8 mouse cellular contexts compared by ENCODE assay signal in the genomic region with DNA sequence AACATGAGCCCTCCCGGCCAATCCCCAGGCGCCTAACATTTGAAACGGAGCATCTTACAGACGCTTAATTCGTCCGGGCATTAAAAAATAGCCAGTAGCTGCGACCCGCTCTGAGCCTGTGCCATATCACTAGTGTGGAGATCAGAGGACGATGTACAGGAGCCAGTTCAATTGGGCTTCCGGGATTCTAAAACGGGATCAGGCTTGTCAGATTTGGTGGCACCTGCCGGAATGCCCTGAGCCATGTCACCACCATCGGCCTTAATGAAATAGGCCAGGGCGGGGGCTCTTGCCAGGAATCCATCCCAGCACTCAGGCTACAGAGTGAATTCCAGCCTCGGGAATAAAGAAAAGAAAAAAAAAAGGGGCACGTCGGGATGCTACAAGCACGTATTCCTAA. TPM values are rescaled to one million over a fixed set of nuclear protein-coding genes. Genes with fewer than 3 reads are reported as not detected.
DNase-seq lines count a peak whose midpoint lies in the region; ATAC-seq and TF ChIP-seq lines count a peak whose summit lies in the region.

No protein-coding gene starts in this region.

- no peaks in the 10 kb centered on the region for H3K27me3 ChIP-seq in kidney, embryonic 14.5 days (ENCODE audit: control insufficient read depth, insufficient read depth, low read length)
- no peaks in the 10 kb centered on the region for H3K27me3 ChIP-seq in forebrain, embryonic 16.5 days (replicated peaks; ENCODE audit: control insufficient read depth, insufficient read depth, low read length)
- H3K27me3 ChIP-seq in limb, embryonic 14.5 days (ENCODE audit: control insufficient read depth, insufficient read depth, low read length): no peaks in the 10 kb centered on the region
- H3K27me3 ChIP-seq in small intestine, adult 2 months (ENCODE audit: control insufficient read depth, insufficient read depth, low read length): no peaks in the 10 kb centered on the region

- no peak for DNase-seq in kidney, adult 11 months
- peak; percentile 34 for DNase-seq in ZHBTc4 (ENCODE audit: low read depth, low spot score)
- no peak for DNase-seq in limb, embryonic 14.5 days (ENCODE audit: low spot score)
- DNase-seq in ovary, adult 18-20 months (ENCODE audit: low spot score): no peak
- DNase-seq in left cerebral cortex, postnatal 10 days (ENCODE audit: extremely low spot score in 1 of 2, low spot score in 2 of 2): no peak

- peak overlapping the region; percentile 39 for H3K4me3 ChIP-seq in kidney, embryonic 14.5 days (ENCODE audit: low read length)
- H3K4me3 ChIP-seq in forebrain, embryonic 16.5 days (replicated peaks; ENCODE audit: low read length): peak overlapping the region; percentile 42
- H3K4me3 ChIP-seq in limb, embryonic 14.5 days (replicated peaks; ENCODE audit: low read length): peak overlapping the region; percentile 43
- peak overlapping the region; percentile 56 for H3K4me3 ChIP-seq in small intestine, adult 2 months (ENCODE audit: low read depth, low read length)

- intact Hi-C loops in left cerebral cortex, postnatal 10 days (cut with DNase I): no loop called here

- TF ChIP-seq POLR2A in limb, embryonic 14.5 days (IDR thresholded peaks at IDR 0.05; ENCODE audit: borderline replicate concordance, extremely low read depth, insufficient read depth, insufficient read length): no peak
- TF ChIP-seq POLR2A in small intestine, adult 2 months (IDR thresholded peaks at IDR 0.05; ENCODE audit: low read depth, low read length): no peak

- WGBS in kidney, embryonic 14.5 days: 36% methylated on average over 18 of the region's 18 CpGs
- 15% methylated on average over 18 of the region's 18 CpGs for WGBS in forebrain, embryonic 16.5 days
- 33% methylated on average over 18 of the region's 18 CpGs for whole genome bisulfite sequencing in limb, embryonic 14.5 days
- whole genome bisulfite sequencing in small intestine, adult 2 months: 19% methylated on average over 18 of the region's 18 CpGs

- H3K36me3 ChIP-seq in kidney, embryonic 14.5 days (ENCODE audit: control insufficient read depth, insufficient read depth, low read length): no peaks in the 10 kb centered on the region
- H3K36me3 ChIP-seq in forebrain, embryonic 16.5 days (ENCODE audit: control insufficient read depth, insufficient read depth): no peaks in the 10 kb centered on the region
- no peaks in the 10 kb centered on the region for H3K36me3 ChIP-seq in limb, embryonic 14.5 days (ENCODE audit: control insufficient read depth, insufficient read depth, low read length)
- H3K36me3 ChIP-seq in small intestine, adult 2 months (ENCODE audit: control insufficient read depth, insufficient read depth, low read length): no peaks in the 10 kb centered on the region

- no peaks in the 10 kb centered on the region for H3K9me3 ChIP-seq in kidney, embryonic 14.5 days (ENCODE audit: control insufficient read depth, low read length)
- no peaks in the 10 kb centered on the region for H3K9me3 ChIP-seq in forebrain, embryonic 16.5 days (ENCODE audit: control insufficient read depth, low read length)
- no peaks in the 10 kb centered on the region for H3K9me3 ChIP-seq in limb, embryonic 14.5 days (ENCODE audit: control insufficient read depth, low read length)

- H3K4me2 ChIP-seq in kidney, embryonic 14.5 days (replicated peaks; ENCODE audit: low read depth, low read length): peak overlapping the region; percentile 58
- peak overlapping the region; percentile 56 for H3K4me2 ChIP-seq in forebrain, embryonic 16.5 days (ENCODE audit: low read length)
- H3K4me2 ChIP-seq in limb, embryonic 14.5 days (replicated peaks; ENCODE audit: low read depth, low read length, severe bottlenecking): peak overlapping the region; percentile 78

- H3K4me1 ChIP-seq in kidney, embryonic 14.5 days (ENCODE audit: control insufficient read depth, insufficient read depth, low read length): peaks cover 5% of the 10 kb centered on the region
- peaks cover 11% of the 10 kb centered on the region for H3K4me1 ChIP-seq in forebrain, embryonic 16.5 days (replicated peaks; ENCODE audit: control insufficient read depth, insufficient read depth, low read length)
- H3K4me1 ChIP-seq in limb, embryonic 14.5 days (ENCODE audit: control insufficient read depth, insufficient read depth, low read length): peaks cover 8% of the 10 kb centered on the region
- H3K4me1 ChIP-seq in small intestine, adult 2 months (ENCODE audit: control insufficient read depth, insufficient read depth, insufficient read length, low read length): peaks cover 33% of the 10 kb centered on the region; the same call in 1 of the 2 replicates

- peak overlapping the region; percentile 95 for H3K27ac ChIP-seq in kidney, embryonic 14.5 days (ENCODE audit: low read depth, low read length)
- peak overlapping the region; percentile 97 for H3K27ac ChIP-seq in forebrain, embryonic 16.5 days (ENCODE audit: low read length)
- H3K27ac ChIP-seq in limb, embryonic 14.5 days (replicated peaks; ENCODE audit: low read depth, low read length): peak overlapping the region; percentile 97
- H3K27ac ChIP-seq in small intestine, adult 2 months (ENCODE audit: insufficient read depth, low read depth, low read length): peak overlapping the region; percentile 94

- H3K9ac ChIP-seq in kidney, embryonic 14.5 days (ENCODE audit: low read depth, low read length): peak overlapping the region; percentile 77
- peak overlapping the region; percentile 65 for H3K9ac ChIP-seq in forebrain, embryonic 16.5 days (replicated peaks; ENCODE audit: low read depth, low read length)
- peak overlapping the region; percentile 81 for H3K9ac ChIP-seq in limb, embryonic 14.5 days (ENCODE audit: low read depth, low read length, severe bottlenecking)

- peak; percentile 21; the same call in 1 of the 2 replicates for ATAC-seq in kidney, embryonic 14.5 days (ENCODE audit: low FRiP score, low TSS enrichment)
- peak; percentile 29 for ATAC-seq in forebrain, embryonic 16.5 days
- ATAC-seq in limb, embryonic 14.5 days (ENCODE audit: low FRiP score, low read depth): 0 out of 2 replicates have a peak, but pooled peaks have one; percentile 11

- TF ChIP-seq CTCF in small intestine, adult 2 months (IDR thresholded peaks at IDR 0.05; ENCODE audit: extremely low read depth, insufficient read length, insufficient replicate concordance, low read depth, low read length): no peak

RNA-seq across cellular contexts. Expression of a gene that starts 23.0 kb away (rescaled TPM):
- polyA plus RNA-seq in kidney, embryonic 14.5 days (2014; fragmentation: Nextera tagmentation; extraction: Ambion mirVana): 260 and 274 TPM in 2 replicates
- 2.1 and 2.4 TPM in 2 replicates for polyA plus RNA-seq in forebrain, embryonic 16.5 days (2015; fragmentation: Nextera tagmentation; extraction: Ambion mirVana)
- 27.3 and 34.9 TPM in 2 replicates for polyA plus RNA-seq in limb, embryonic 14.5 days (2012; rRNA removed)
- polyA plus RNA-seq in limb, embryonic 14.5 days (2014; fragmentation: Nextera tagmentation; extraction: Ambion mirVana): 71.3 and 74.3 TPM in 2 replicates
- polyA plus RNA-seq in small intestine, adult 2 months (2012; rRNA removed): 511 and 1,756 TPM in 2 replicates
- total RNA-seq in left cerebral cortex, postnatal 10 days (2021): under 1 TPM; 0.32 to 0.81 TPM

RNA-seq across cellular contexts. Expression of a gene that starts 59.3 kb away (rescaled TPM):
- 52.3 and 69.1 TPM in 2 replicates for polyA plus RNA-seq in kidney, embryonic 14.5 days (2014; fragmentation: Nextera tagmentation; extraction: Ambion mirVana)
- 72.8 and 81.5 TPM in 2 replicates for polyA plus RNA-seq in forebrain, embryonic 16.5 days (2015; fragmentation: Nextera tagmentation; extraction: Ambion mirVana)
- 29.0 and 33.8 TPM in 2 replicates for polyA plus RNA-seq in limb, embryonic 14.5 days (2012; rRNA removed)
- 40.5 and 47.5 TPM in 2 replicates for polyA plus RNA-seq in limb, embryonic 14.5 days (2014; fragmentation: Nextera tagmentation; extraction: Ambion mirVana)
- polyA plus RNA-seq in small intestine, adult 2 months (2012; rRNA removed): 1.4 and 2.5 TPM in 2 replicates
- 10 to 100 TPM; 31.4 to 33.6 TPM for total RNA-seq in left cerebral cortex, postnatal 10 days (2021)
